Mouse (Mus musculus) hindbrain, embryonic 10.5 days (tissue): ENCODE results near the gene Dab1. TPM values are rescaled to one million over a fixed set of nuclear protein-coding genes. Genes with fewer than 3 reads are reported as not detected.

Source experiments
- DNase-seq: peaks from one replicate; pipeline ENCODE4 v3.0.0-alpha.2; 2017; ENCODE audit warnings: low spot score
- H3K27ac ChIP-seq: fragments of 300-500 bp; sonication (generic); 2 replicates; pipeline ENCODE4 v1.5.1; 2016; ENCODE audit warnings: mild to moderate bottlenecking, moderate library complexity
- H3K27me3 ChIP-seq: fragments of 300-500 bp; sonication (generic); 2 replicates; pipeline ENCODE4 v1.6.1; 2016; ENCODE audit warnings: mild to moderate bottlenecking; ENCODE audit not compliant: poor library complexity, insufficient read depth, severe bottlenecking
- H3K36me3 ChIP-seq: fragments of 300-500 bp; sonication (generic); 2 replicates; pipeline ENCODE4 v1.6.1; 2016; ENCODE audit warnings: mild to moderate bottlenecking, moderate library complexity
- H3K4me1 ChIP-seq: fragments of 300-500 bp; sonication (generic); replicated peaks from 2 replicates; pipeline ENCODE4 v1.6.1; 2016; ENCODE audit warnings: mild to moderate bottlenecking
- H3K4me3 ChIP-seq: fragments of 300-500 bp; sonication (generic); 2 replicates; pipeline ENCODE4 v1.5.1; 2016; ENCODE audit warnings: mild to moderate bottlenecking, moderate library complexity
- H3K9me3 ChIP-seq: fragments of 300-500 bp; sonication (generic); 2 replicates; pipeline ENCODE4 v1.6.1; 2016; ENCODE audit warnings: mild to moderate bottlenecking, moderate library complexity
- WGBS: fragments of 180-500 bp; shearing (Covaris S2); methylation state at CpG from one replicate; pipeline ENCODE4 v1.1.7; 2016; 5-methylcytosine and 5-hydroxymethylcytosine counted together
- polyA plus RNA-seq: library from polyadenylated mRNA; unstranded; fragments of >200 nt; fragmentation: Nextera tagmentation; extraction: Ambion mirVana; gene quantifications from 2 replicates; pipeline ENCODE4 v1.2.1, GENCODE M21; 2016

The Dab1 gene
- polyA plus RNA-seq, 1 experiment from 2014 or later: 27.3 TPM

DNA sequence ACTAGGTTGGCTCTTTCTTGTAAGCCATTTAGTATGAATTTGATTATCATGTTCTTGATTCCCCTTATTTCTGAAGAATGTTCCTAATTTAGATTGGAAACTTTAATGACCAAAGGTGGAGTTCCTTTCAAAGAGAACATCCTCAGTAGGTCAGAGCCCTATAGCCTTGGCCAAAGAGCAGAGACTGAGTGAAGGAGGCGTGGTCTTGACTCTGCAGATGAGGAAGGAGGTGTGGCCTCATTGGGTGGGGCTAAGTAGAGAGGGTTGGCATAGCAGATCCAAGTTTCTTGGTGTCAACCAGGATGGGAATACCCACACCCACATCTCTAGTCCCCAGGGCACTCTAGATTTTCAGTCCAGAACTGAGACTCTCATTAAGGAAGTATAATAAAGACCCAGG, 846.4 kb downstream of the Dab1 start:
- H3K4me1 ChIP-seq: peaks cover 21% of the 10 kb centered on the region
- H3K9me3 ChIP-seq: no peaks in the 10 kb centered on the region
- no peak overlapping the region for H3K27ac ChIP-seq
- H3K36me3 ChIP-seq: no peaks in the 10 kb centered on the region
- 80% methylated on average over 1 of the region's 1 CpGs for WGBS
- no peaks in the 10 kb centered on the region for H3K27me3 ChIP-seq
- H3K4me3 ChIP-seq: no peak overlapping the region
- no peak for DNase-seq

DNA sequence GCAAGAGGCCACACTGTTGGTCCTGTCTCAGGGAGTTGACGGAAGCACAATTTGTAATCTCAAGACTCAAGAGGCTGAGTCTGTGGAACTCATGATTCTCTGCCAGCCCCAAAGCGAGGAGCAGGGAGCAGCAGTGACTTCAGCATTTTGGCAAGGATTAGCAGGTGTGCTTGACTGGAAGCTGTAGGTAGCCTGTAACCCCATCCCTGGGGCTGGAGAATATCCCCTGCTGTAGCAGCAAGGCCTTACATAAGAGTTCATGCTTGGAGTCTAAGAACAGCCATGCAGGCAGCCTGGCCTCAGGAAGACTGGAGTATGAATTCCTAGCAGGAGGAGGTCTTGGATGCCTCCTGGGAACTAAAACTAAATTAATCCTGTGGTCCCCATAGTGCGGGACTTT, 849.5 kb downstream of the Dab1 start:
- H3K27ac ChIP-seq: no peak overlapping the region
- 86% methylated on average over 3 of the region's 3 CpGs for WGBS
- DNase-seq: no peak
- no peaks in the 10 kb centered on the region for H3K36me3 ChIP-seq
- peaks cover 23% of the 10 kb centered on the region for H3K4me1 ChIP-seq
- no peaks in the 10 kb centered on the region for H3K9me3 ChIP-seq
- no peak overlapping the region for H3K4me3 ChIP-seq
- no peaks in the 10 kb centered on the region for H3K27me3 ChIP-seq

DNA sequence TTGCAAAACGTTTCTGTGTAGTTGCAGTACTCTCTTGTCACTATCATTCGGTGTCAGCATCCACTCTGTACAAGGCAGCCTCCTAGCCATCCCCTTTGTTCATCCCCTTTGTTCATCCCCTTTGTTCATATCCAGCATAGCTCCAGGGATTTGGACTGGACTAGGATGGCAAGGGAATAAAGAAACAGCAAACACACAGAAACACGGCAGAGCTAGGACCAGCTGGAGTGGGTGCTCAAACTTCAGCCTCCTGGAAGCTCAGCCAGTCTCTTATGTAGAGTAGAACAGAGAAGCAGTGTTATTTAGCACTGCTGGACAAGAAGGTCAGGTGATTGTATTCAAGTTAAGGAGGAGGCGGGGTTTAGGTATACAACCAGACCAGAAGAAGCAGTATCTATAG, 853.8 kb downstream of the Dab1 start:
- no peak for DNase-seq
- H3K27me3 ChIP-seq: no peaks in the 10 kb centered on the region
- H3K9me3 ChIP-seq: no peaks in the 10 kb centered on the region
- 0 out of 2 replicates have a peak, but pooled peaks cover 2% of the 10 kb centered on the region for H3K4me1 ChIP-seq
- H3K4me3 ChIP-seq: no peak overlapping the region
- no peak overlapping the region for H3K27ac ChIP-seq
- no peaks in the 10 kb centered on the region for H3K36me3 ChIP-seq
- WGBS: 74% methylated on average over 4 of the region's 4 CpGs

DNA sequence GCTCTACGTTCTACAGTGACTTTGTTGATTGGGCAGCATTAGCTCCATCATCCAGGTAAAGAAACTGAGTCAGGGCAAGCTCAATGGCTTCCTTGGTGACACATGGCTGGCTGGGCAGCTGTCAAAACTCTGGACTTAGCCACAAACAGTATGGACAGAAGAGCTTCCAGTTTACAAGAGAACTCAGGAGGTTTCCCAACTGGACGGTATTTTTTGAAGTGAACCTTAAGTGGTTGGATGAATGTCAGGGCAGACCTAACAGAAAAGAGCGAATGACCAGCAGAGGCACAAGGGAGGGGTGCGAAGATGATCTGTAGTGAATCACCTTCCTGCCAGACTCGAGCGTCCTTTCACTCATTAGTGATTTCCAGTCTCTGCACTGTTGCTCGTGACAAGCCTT, 857.7 kb downstream of the Dab1 start:
- 91% methylated on average over 7 of the region's 7 CpGs for WGBS
- Histone ChIP-seq H3K4me3 (no peak overlapping the region), H3K27ac (no peak overlapping the region), H3K4me1 (0 out of 2 replicates have a peak, but pooled peaks cover 2% of the 10 kb centered on the region), H3K27me3 (no peaks in the 10 kb centered on the region), H3K36me3 (no peaks in the 10 kb centered on the region), H3K9me3 (no peaks in the 10 kb centered on the region)
- DNase-seq: no peak

DNA sequence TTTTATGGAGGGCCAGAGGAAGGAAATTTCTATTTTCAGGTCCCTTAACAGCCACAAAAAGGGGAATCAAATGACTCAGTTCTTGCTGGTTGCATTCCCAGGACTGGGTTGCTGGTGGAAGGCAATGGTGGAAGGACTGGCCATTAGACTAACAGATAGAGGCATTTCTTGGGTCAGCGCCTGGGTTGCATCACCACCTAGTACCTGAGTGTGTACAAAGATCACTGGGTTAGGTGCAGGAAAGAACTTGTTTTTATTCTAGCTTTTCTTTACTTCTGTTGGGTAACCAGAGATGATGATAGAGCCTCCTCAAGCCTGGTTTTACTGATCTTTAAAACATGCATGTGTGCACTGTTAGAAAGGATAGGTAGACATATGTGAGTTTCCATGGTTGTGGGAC, 864.8 kb downstream of the Dab1 start:
- no peak for DNase-seq
- no peaks in the 10 kb centered on the region for H3K4me1 ChIP-seq
- no peak overlapping the region for H3K4me3 ChIP-seq
- H3K9me3 ChIP-seq: no peaks in the 10 kb centered on the region
- no peaks in the 10 kb centered on the region for H3K36me3 ChIP-seq
- H3K27me3 ChIP-seq: no peaks in the 10 kb centered on the region
- WGBS: 93% methylated on average over 1 of the region's 1 CpGs
- H3K27ac ChIP-seq: no peak overlapping the region

DNA sequence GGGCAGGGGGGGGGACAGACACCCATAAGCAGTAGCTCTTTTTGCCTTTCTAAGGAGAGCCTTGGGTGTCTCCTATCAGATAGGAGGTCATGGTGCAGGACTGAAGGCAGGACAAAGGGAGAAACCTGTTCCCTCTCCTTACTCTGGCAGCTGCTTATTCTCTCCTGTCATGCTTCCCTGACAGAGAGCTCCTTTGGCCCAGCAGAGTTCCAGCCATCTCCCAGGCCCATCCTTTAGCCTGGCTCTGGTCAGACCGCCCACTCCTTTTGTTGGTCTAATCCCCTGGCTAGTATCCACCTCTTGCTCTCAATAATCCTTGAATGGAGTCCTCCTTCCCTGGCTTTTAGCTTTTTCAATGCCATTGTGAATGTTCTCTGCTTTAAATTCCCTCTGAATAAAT, 878.1 kb downstream of the Dab1 start:
- Histone ChIP-seq H3K4me1 (peaks cover 34% of the 10 kb centered on the region), H3K27me3 (peaks cover 12% of the 10 kb centered on the region), H3K27ac (peak overlapping the region; percentile 79), H3K4me3 (no peak overlapping the region), H3K9me3 (no peaks in the 10 kb centered on the region), H3K36me3 (no peaks in the 10 kb centered on the region)
- WGBS: 28% methylated on average over 1 of the region's 1 CpGs
- DNase-seq: peak; percentile 24

DNA sequence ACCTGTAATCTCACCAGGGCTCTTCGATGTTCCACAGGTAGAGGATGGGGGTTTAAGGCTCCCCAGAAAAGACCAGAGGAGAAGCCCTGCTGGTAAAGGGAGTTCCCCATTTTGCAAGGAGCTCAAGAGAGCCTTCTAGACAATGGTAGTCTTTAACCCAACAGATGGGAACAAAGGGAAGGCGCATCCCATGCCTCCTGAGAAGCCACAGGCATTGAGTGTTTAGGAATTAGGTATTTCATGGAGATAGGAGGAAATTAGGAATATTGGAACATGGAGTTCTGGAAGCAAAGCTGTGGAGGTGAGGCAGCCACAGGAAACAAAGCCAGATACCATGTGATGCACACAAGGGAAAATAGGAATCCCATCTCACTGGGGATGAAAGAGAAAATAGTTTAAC, 881.0 kb downstream of the Dab1 start:
- H3K9me3 ChIP-seq: no peaks in the 10 kb centered on the region
- WGBS: 85% methylated on average over 2 of the region's 2 CpGs
- peaks cover 6% of the 10 kb centered on the region for H3K27me3 ChIP-seq
- peaks cover 37% of the 10 kb centered on the region for H3K4me1 ChIP-seq
- no peak overlapping the region for H3K4me3 ChIP-seq
- no peak overlapping the region for H3K27ac ChIP-seq
- no peaks in the 10 kb centered on the region for H3K36me3 ChIP-seq
- DNase-seq: no peak

DNA sequence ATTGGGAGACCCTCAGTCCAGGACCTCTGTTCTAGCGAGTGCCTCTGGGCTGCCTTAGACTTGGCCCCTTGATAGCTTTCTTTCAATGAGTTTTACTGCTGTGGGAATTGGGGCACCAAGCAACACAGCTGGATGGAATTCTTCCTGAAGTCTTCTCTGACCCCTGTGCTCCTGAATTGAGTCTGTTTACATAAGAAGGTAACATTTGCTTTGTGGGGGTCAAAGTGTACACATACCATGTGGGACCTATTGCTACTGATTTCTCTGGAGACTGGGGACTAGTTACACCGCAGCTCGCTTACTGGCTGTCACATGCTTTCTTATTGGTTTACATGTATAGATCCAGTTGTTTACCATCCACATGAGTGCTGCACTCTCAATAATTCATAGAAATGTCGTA, 881.5 kb downstream of the Dab1 start:
- peak; percentile 17 for DNase-seq
- WGBS: 44% methylated on average over 4 of the region's 4 CpGs
- Histone ChIP-seq H3K4me3 (no peak overlapping the region), H3K27me3 (peaks cover 4% of the 10 kb centered on the region), H3K27ac (no peak overlapping the region), H3K4me1 (peaks cover 36% of the 10 kb centered on the region), H3K9me3 (no peaks in the 10 kb centered on the region), H3K36me3 (no peaks in the 10 kb centered on the region)

DNA sequence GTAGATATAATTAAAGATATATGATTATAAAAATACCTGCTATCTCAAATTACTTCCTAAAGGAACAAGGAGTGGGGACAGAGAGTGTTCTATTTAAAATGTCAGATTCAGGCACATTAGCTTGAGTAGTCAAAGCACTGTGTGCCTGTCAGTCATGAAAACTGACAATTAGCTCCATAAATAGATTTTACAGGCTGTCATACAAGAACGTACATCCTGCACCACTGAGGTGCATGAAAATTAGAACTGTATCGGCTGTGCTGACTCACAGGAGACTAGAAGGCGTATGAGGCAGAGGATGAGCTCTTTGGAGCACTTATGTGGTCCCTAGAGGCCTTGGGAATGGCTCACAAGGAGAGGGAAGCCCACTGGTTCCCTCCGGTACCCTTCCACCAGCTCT, 882.1 kb downstream of the Dab1 start:
- Histone ChIP-seq H3K36me3 (no peaks in the 10 kb centered on the region), H3K4me3 (no peak overlapping the region), H3K27me3 (peaks cover 3% of the 10 kb centered on the region; the same call in 1 of the 2 replicates), H3K4me1 (peaks cover 36% of the 10 kb centered on the region), H3K9me3 (no peaks in the 10 kb centered on the region), H3K27ac (no peak overlapping the region)
- 71% methylated on average over 4 of the region's 4 CpGs for WGBS
- DNase-seq: no peak

DNA sequence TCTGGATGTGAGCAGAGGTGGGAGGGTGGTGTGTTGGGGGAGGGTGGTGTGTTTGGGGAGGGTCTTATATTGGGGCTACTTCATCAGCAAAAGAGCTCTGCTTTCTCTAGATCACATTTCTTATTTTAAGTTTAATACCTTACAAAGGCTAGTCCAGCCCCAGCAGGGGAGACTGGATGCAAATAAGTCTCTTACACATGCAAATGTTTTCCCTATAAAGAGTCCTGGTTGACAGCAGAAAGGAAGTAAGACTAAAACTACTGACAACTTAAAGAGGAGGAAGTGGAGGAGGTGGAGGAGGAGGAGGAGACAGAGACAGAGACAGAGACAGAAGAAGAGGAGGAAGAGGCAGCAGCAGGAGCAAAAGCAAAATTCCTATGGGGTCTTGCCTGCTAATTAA, 885.8 kb downstream of the Dab1 start:
- DNase-seq: no peak
- no peak overlapping the region for H3K27ac ChIP-seq
- peaks cover 6% of the 10 kb centered on the region; the same call in 1 of the 2 replicates for H3K27me3 ChIP-seq
- peaks cover 32% of the 10 kb centered on the region for H3K4me1 ChIP-seq
- no peak overlapping the region for H3K4me3 ChIP-seq
- H3K36me3 ChIP-seq: no peaks in the 10 kb centered on the region
- no peaks in the 10 kb centered on the region for H3K9me3 ChIP-seq

DNA sequence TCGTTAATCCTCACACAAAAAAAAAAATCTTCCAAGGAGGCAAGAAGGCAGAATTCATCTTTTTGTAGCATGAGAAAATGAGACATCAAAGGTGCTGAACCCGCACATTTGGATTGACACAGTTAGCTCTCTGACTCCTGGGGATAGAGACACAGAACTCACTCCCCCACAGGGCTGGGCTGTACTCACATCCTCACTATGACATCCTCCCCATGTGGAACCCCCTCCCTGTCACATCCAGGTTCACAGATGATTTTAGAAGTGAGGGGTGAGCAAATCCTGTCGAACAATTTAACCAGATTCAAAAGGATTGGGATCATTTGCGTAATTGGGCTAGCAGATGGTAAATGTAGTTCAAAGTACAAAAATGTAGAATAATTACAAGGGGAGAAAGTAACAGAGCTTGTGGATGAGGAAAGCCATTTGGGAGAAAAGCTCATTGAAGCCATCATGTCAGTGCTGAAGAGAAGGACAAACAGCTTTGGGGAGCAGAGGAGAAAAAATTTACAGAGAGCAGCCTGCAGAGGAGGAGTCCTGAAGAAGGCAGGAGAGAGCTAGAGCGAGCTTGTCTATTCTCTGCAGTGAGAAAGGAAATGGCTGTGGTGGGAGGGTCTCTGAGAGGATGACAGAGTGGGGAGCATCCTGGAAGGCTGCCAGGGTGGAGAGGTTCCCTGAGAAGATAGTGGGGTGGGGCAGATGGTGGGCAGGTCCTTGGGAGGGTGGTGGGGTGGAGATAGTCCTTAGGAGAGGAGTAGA, 890.2 kb downstream of the Dab1 start:
- Histone ChIP-seq H3K27me3 (peaks cover 4% of the 10 kb centered on the region; the same call in 1 of the 2 replicates), H3K27ac (peak overlapping the region; percentile 8; the same call in 1 of the 2 replicates), H3K9me3 (no peaks in the 10 kb centered on the region), H3K36me3 (no peaks in the 10 kb centered on the region), H3K4me1 (peaks cover 22% of the 10 kb centered on the region), H3K4me3 (no peak overlapping the region)
- DNase-seq: no peak
- WGBS: 80% methylated on average over 5 of the region's 5 CpGs

DNA sequence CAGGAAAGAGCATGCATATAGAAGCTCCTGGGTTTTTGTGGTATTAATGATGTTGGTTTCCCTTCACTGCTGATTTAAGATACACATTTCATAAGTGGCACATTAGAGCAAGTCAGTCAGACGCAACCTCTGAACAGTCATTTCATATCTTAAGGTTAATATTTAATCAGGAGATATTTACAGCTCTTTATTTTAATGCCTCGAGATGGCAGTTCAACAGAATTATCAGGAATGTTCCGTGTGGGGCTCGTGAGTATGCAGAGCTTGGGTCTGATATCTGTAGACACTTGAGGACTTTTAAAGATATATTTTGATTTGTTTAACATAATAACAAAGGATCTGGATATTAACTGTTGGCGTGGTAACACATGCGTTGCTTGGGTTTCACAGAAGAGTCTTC, 892.7 kb downstream of the Dab1 start:
- no peak overlapping the region for H3K27ac ChIP-seq
- no peaks in the 10 kb centered on the region for H3K36me3 ChIP-seq
- peaks cover 4% of the 10 kb centered on the region; the same call in 1 of the 2 replicates for H3K27me3 ChIP-seq
- H3K9me3 ChIP-seq: no peaks in the 10 kb centered on the region
- DNase-seq: no peak
- 92% methylated on average over 6 of the region's 6 CpGs for WGBS
- no peak overlapping the region for H3K4me3 ChIP-seq
- peaks cover 20% of the 10 kb centered on the region for H3K4me1 ChIP-seq

DNA sequence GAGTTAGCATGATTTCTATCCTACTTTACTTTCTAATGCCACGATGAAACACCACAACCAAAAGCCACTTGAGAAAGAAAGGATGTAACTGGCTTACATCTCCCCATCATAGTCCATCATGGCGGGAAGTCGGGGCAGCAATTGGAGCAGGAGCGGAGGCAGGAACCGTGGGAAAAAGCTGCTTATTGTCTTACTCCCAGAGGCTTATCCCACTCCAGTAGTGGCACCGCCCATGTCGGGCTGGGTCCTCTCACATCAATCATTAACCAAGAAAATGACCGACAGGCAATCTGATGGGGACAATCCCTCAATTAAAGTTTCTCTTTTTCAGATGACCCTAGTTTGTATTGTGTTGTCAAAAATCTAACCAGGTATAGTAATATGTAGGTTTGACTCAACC, 893.4 kb downstream of the Dab1 start:
- peaks cover 20% of the 10 kb centered on the region for H3K4me1 ChIP-seq
- no peaks in the 10 kb centered on the region for H3K36me3 ChIP-seq
- H3K27ac ChIP-seq: no peak overlapping the region
- no peak for DNase-seq
- H3K9me3 ChIP-seq: no peaks in the 10 kb centered on the region
- no peak overlapping the region for H3K4me3 ChIP-seq
- 81% methylated on average over 8 of the region's 8 CpGs for WGBS
- H3K27me3 ChIP-seq: peaks cover 4% of the 10 kb centered on the region; the same call in 1 of the 2 replicates

DNA sequence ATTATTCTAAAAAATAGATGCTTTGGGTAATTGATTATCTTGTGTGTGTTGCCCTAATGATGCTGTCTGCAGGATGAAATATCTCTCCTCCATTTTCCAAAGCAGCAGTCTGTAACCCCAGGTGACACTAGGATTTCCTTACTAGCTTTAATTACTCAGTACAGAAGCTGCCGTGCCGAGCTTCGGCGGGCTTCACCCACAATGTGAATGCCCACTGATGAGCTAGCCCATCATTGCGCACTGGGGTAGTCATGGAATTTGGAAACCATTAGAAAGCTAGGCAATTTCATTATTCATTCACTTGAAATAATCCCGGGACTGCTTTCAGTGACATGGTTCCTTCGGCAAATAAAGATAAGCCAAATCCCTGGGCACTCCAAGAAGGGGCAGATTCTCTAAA, 894.5 kb downstream of the Dab1 start:
- Histone ChIP-seq H3K4me1 (peaks cover 18% of the 10 kb centered on the region), H3K27me3 (peaks cover 4% of the 10 kb centered on the region; the same call in 1 of the 2 replicates), H3K27ac (no peak overlapping the region), H3K36me3 (no peaks in the 10 kb centered on the region), H3K9me3 (no peaks in the 10 kb centered on the region), H3K4me3 (no peak overlapping the region)
- DNase-seq: no peak
- WGBS: 78% methylated on average over 7 of the region's 7 CpGs
